Mouse (Mus musculus) spleen, adult 2 months (tissue): Measurements from ENCODE around the gene Appl1.

Source experiments
- CTCF ChIP-seq: fragments of 200-500 bp; IDR thresholded peaks from 2 replicates; pipeline ENCODE4 v1.5.1; 2011; ENCODE audit warnings: mild to moderate bottlenecking, inconsistent platforms; ENCODE audit not compliant: insufficient read depth, insufficient read length, insufficient replicate concordance; ENCODE audit errors: extremely low read depth
- POLR2A ChIP-seq: fragments of 200-500 bp; IDR thresholded peaks from 2 replicates; pipeline ENCODE4 v1.6.1; 2011; ENCODE audit warnings: low read depth, low read length, inconsistent platforms

DNA sequence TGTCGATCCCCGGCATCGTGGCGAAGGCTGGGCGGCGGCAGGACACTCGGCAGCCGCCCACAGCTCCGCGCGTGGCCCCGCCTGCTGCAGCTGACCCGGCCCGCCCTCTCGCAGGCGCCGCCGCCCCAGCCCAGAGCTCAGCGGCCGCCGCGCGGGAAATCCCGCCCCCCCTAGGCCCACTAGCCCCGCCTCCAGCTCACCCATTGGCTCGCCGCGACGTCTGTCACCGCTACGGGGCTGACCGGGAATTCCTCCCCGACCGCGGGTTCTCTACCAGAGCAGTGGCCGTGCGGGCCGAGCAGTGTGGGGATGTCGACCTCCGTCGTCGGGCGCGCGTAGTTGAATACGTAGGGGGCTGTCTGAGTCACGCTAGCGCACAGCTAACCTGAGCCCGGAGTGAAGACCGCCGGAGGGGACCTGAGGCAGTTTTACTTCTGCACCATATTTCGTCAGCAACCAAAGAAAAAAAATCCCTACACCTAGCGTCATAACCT is 546 bp downstream of the Appl1 start:
- TF ChIP-seq CTCF: no peak
- TF ChIP-seq POLR2A: peak; percentile 85
